Mouse (Mus musculus) stomach, postnatal 0 days (tissue): ENCODE measurements at regions not wholly inside any gene's neighbourhood (a gene's known extent, or its start where the extent isn't known, plus 50 kb on each side); places are given as distances from the start of the nearest gene placed in this dataset.

ENCODE experiments used
- ATAC-seq: fragments of 200-750 bp; cut with Nextera tagmentation; 2 replicates; pipeline ENCODE4 v1.8.0; 2017; ENCODE audit not compliant: low FRiP score, low TSS enrichment
- DNase-seq: peaks from one replicate; pipeline ENCODE4 v3.0.0-alpha.2; 2016; ENCODE audit warnings: low spot score
- H3K27ac ChIP-seq: fragments of 300-500 bp; sonication (generic); replicated peaks from 2 replicates; pipeline ENCODE4 v1.5.1; 2014; ENCODE audit warnings: mild to moderate bottlenecking, control low read depth
- H3K27me3 ChIP-seq: fragments of 300-500 bp; sonication (generic); 2 replicates; pipeline ENCODE4 v1.6.1; 2014; ENCODE audit warnings: low read length; ENCODE audit not compliant: control insufficient read depth, insufficient read depth
- H3K36me3 ChIP-seq: fragments of 300-500 bp; sonication (generic); 2 replicates; pipeline ENCODE4 v1.6.1; 2014; ENCODE audit warnings: low read length, mixed read lengths; ENCODE audit not compliant: control insufficient read depth, insufficient read depth
- H3K4me1 ChIP-seq: fragments of 300-500 bp; sonication (generic); replicated peaks from 2 replicates; pipeline ENCODE4 v1.6.1; 2014; ENCODE audit warnings: antibody characterized with exemption; ENCODE audit not compliant: control insufficient read depth, insufficient read depth
- H3K4me2 ChIP-seq: fragments of 300-500 bp; sonication (generic); replicated peaks from 2 replicates; pipeline ENCODE4 v1.6.1; 2014; ENCODE audit warnings: low read depth, mild to moderate bottlenecking, control low read depth, moderate library complexity
- H3K4me3 ChIP-seq: fragments of 300-500 bp; sonication (generic); 2 replicates; pipeline ENCODE4 v1.5.1; 2014; ENCODE audit warnings: low read depth, low read length, control low read depth
- H3K9ac ChIP-seq: fragments of 300-500 bp; sonication (generic); 2 replicates; pipeline ENCODE4 v1.6.1; 2014; ENCODE audit warnings: mild to moderate bottlenecking, low read length, control low read depth, mixed read lengths
- H3K9me3 ChIP-seq: fragments of 300-500 bp; sonication (generic); 2 replicates; pipeline ENCODE4 v1.6.1; 2016; ENCODE audit warnings: low read length; ENCODE audit not compliant: control insufficient read depth
- CTCF ChIP-seq: IDR thresholded peaks from 2 replicates; pipeline ENCODE4 v1.5.1; 2016; ENCODE audit warnings: antibody characterized with exemption, low read depth, mild to moderate bottlenecking, moderate library complexity
- EP300 ChIP-seq: optimal IDR thresholded peaks from 2 replicates; pipeline ENCODE3; 2016; ENCODE audit warnings: antibody characterized with exemption
- WGBS: fragments of 180-500 bp; shearing (Covaris S2); extraction: QIAGEN DNeasy Blood & Tissue Kit; methylation state at CpG from one replicate; pipeline ENCODE4 v1.1.7; 2014; 5-methylcytosine and 5-hydroxymethylcytosine counted together

DNA sequence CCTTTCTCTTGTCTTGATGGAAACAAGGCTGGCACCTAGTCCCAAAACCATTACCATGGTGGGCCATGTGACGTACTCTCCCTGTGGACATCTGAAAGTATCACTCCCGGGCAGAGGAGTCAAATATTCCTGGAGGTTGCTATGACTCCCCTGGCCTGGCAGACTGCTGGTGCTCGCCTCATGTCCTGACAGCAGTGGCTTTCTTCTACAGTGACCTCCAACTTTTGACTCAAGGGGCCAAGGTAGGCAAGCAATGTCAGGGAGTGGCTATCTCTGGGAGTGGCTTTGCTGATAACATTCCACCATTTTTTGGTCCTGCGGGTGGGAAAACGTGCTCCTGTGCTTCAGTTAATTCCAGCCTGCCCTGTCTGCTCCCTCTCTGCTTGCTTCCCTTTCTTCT lies 54.7 kb upstream of the Ptgfrn start:
- Histone ChIP-seq H3K4me2 (no peak overlapping the region), H3K27ac (no peak overlapping the region), H3K9me3 (no peaks in the 10 kb centered on the region), H3K36me3 (no peaks in the 10 kb centered on the region), H3K4me3 (no peak overlapping the region), H3K4me1 (no peaks in the 10 kb centered on the region), H3K27me3 (no peaks in the 10 kb centered on the region), H3K9ac (no peak overlapping the region)
- no peak for DNase-seq
- no peak for TF ChIP-seq EP300
- TF ChIP-seq CTCF = no peak
- no peak for ATAC-seq
- WGBS = 62% methylated on average over 5 of the region's 5 CpGs

DNA sequence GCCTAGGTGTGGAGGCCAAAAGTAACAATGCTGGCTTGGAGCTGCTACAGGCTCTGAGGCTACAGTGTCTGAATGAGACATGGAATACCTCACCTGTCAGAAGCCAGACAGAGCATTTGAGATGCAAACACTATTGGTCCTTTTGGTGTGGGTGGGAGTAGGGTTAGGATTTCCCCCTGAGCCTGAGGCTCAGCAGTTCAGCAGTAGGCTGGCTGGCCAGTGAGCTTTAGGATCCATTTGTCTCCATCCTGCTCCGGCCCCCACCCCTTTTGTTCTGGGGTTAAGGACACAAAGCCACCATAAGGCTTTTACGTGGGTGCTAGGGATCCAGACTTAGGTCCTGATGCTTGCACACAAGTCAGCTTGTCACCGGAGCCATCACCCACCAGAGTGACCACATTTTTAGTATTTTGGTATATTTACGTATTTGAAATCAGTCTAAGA lies 53.9 kb upstream of the Ptgfrn start:
- Histone ChIP-seq H3K4me3 (no peak overlapping the region), H3K4me1 (no peaks in the 10 kb centered on the region), H3K27me3 (no peaks in the 10 kb centered on the region), H3K9ac (no peak overlapping the region), H3K9me3 (no peaks in the 10 kb centered on the region), H3K4me2 (no peak overlapping the region), H3K27ac (no peak overlapping the region), H3K36me3 (no peaks in the 10 kb centered on the region)
- no peak for TF ChIP-seq EP300
- whole genome bisulfite sequencing = 68% methylated on average over 4 of the region's 4 CpGs
- no peak for ATAC-seq
- no peak for DNase-seq

- Histone ChIP-seq H3K36me3 (no peaks in the 10 kb centered on the region), H3K4me1 (no peaks in the 10 kb centered on the region), H3K9me3 (no peaks in the 10 kb centered on the region), H3K27ac (no peak overlapping the region), H3K4me3 (no peak overlapping the region), H3K9ac (no peak overlapping the region), H3K27me3 (no peaks in the 10 kb centered on the region), H3K4me2 (no peak overlapping the region)
- DNase-seq (no peak), ATAC-seq (peak; percentile 68)
- 28% methylated on average over 16 of the region's 16 CpGs for WGBS
- TF ChIP-seq EP300 (no peak), CTCF (peak; percentile 51)
These were observed 53.3 kb upstream of the Ptgfrn start for GRCm38 (mm10) chr3:101163160-101163990.

DNA sequence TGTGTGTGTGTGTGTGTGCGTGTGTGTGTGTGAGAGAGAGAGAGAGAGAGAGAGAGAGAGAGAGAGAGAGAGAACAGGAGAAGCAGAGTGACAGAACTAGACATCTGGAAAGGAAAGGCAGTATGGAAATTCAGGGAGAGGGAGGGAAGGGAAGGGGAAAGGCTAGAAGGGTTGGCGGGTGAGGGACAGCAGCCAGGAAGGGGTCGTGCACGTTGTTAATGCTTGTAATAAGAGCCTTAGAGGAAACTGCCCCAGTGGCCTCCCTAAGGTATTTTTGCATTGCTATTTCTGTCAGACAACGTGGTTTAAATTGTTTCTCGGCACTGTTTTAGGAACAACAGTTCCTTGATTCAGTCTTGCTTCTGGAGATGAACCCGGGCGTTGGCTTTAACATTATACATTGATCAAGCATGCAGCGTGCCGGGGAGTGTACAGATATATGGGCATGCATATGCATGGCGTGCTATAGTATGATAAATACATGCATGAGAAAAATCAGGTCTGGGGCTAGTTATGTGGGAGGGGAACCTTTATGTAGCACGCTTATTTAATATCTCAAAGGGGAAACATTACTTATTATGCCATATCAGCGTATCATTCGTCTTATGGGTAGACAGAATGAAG lies 52.6 kb upstream of the Ptgfrn start:
- Histone ChIP-seq H3K9ac (no peak overlapping the region), H3K27me3 (no peaks in the 10 kb centered on the region), H3K4me2 (no peak overlapping the region), H3K4me1 (no peaks in the 10 kb centered on the region), H3K9me3 (no peaks in the 10 kb centered on the region), H3K4me3 (no peak overlapping the region), H3K27ac (no peak overlapping the region), H3K36me3 (no peaks in the 10 kb centered on the region)
- WGBS = 29% methylated on average over 14 of the region's 14 CpGs
- TF ChIP-seq EP300 = no peak
- TF ChIP-seq CTCF = no peak
- no peak for ATAC-seq
- no peak for DNase-seq

DNA sequence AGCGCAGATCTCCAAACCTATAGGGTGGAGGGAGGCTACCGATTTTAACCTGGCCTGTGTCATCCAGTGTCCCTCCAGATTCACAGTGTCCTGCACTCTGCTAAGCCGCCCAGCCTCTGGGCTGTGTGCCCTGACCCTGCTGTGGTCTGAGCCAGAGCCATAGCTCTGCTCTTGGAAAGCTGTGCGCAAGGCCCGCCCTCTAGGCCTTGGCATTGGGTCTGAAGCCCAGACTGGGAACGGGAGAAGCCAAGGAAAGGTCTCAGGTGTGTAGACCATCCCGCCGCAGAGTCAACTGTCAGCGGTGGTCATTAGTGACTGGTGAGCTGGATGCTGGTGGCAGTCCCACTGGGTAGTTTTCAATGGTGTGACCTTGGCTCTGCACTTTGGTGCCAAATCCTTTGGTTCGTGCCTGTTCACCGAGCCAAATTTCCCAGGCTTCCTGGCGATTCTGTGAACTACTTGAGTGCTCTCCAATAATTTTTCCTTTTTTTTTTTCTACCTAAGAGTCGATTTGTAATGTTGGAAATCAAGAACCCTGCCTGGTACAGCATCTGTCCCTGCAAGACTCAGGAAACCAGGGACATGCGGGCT lies 52.0 kb upstream of the Ptgfrn start:
- no peaks in the 10 kb centered on the region for H3K27me3 ChIP-seq
- ATAC-seq (peak; percentile 48; the same call in 1 of the 2 replicates), DNase-seq (no peak)
- no peaks in the 10 kb centered on the region for H3K4me1 ChIP-seq
- no peaks in the 10 kb centered on the region for H3K36me3 ChIP-seq
- H3K27ac ChIP-seq = no peak overlapping the region
- no peaks in the 10 kb centered on the region for H3K9me3 ChIP-seq
- H3K4me2 ChIP-seq = peak overlapping the region; percentile 38
- no peak overlapping the region for H3K4me3 ChIP-seq
- TF ChIP-seq EP300 (no peak), CTCF (no peak)
- WGBS = 48% methylated on average over 14 of the region's 14 CpGs
- H3K9ac ChIP-seq = no peak overlapping the region
